Mouse (Mus musculus): ENCODE measurements around the gene Ppp4c. TPM values are rescaled to one million over a fixed set of nuclear protein-coding genes. Genes with fewer than 3 reads are reported as not detected.

The Ppp4c gene
- polyA plus RNA-seq, 1 experiment from 2014 or later, result 374 TPM

GRCm38 (mm10) chr7:126741452-126741851, 50.8 kb downstream of the Ppp4c start:
- no peak overlapping the region for H3K9ac ChIP-seq (replicated peaks; ENCODE audit: low read length)
- no peaks in the 10 kb centered on the region for H3K36me3 ChIP-seq (replicated peaks; ENCODE audit: control insufficient read depth, insufficient read depth, low read depth, low read length)
- H3K27me3 ChIP-seq (ENCODE audit: control insufficient read depth, insufficient read depth, low read length), result no peaks in the 10 kb centered on the region
- WGBS, result 89% methylated on average over 5 of the region's 5 CpGs
- DNase-seq (ENCODE audit: low spot score), result no peak
- peak; percentile 65; the same call in 1 of the 2 replicates for ATAC-seq (replicated peaks; ENCODE audit: insufficient number of reproducible peaks, low FRiP score, low TSS enrichment, low read depth)
- H3K4me2 ChIP-seq (ENCODE audit: low read depth, low read length), result no peak overlapping the region
- no peaks in the 10 kb centered on the region for H3K9me3 ChIP-seq (replicated peaks; ENCODE audit: control insufficient read depth, low read length)
- no peak overlapping the region for H3K4me3 ChIP-seq (ENCODE audit: low read depth, low read length)
- H3K4me1 ChIP-seq (ENCODE audit: control insufficient read depth, insufficient read depth, low read length), result no peaks in the 10 kb centered on the region
- no peak overlapping the region for H3K27ac ChIP-seq (replicated peaks; ENCODE audit: low read depth, low read length)

GRCm38 (mm10) chr7:126740977-126741376, 51.3 kb downstream of the Ppp4c start:
- no peaks in the 10 kb centered on the region for H3K36me3 ChIP-seq (replicated peaks; ENCODE audit: control insufficient read depth, insufficient read depth, low read depth, low read length)
- WGBS, result 74% methylated on average over 5 of the region's 5 CpGs
- no peaks in the 10 kb centered on the region for H3K4me1 ChIP-seq (ENCODE audit: control insufficient read depth, insufficient read depth, low read length)
- no peaks in the 10 kb centered on the region for H3K27me3 ChIP-seq (ENCODE audit: control insufficient read depth, insufficient read depth, low read length)
- ATAC-seq (replicated peaks; ENCODE audit: insufficient number of reproducible peaks, low FRiP score, low TSS enrichment, low read depth), result no peak
- no peak overlapping the region for H3K4me3 ChIP-seq (ENCODE audit: low read depth, low read length)
- H3K9me3 ChIP-seq (replicated peaks; ENCODE audit: control insufficient read depth, low read length), result no peaks in the 10 kb centered on the region
- no peak overlapping the region for H3K9ac ChIP-seq (replicated peaks; ENCODE audit: low read length)
- DNase-seq (ENCODE audit: low spot score), result no peak
- H3K4me2 ChIP-seq (ENCODE audit: low read depth, low read length), result no peak overlapping the region
- no peak overlapping the region for H3K27ac ChIP-seq (replicated peaks; ENCODE audit: low read depth, low read length)

GRCm38 (mm10) chr7:126740132-126740735, 52.1 kb downstream of the Ppp4c start:
- Histone ChIP-seq H3K4me3 (ENCODE audit: low read depth, low read length) (no peak overlapping the region), H3K4me1 (ENCODE audit: control insufficient read depth, insufficient read depth, low read length) (no peaks in the 10 kb centered on the region), H3K9ac (replicated peaks; ENCODE audit: low read length) (no peak overlapping the region), H3K9me3 (replicated peaks; ENCODE audit: control insufficient read depth, low read length) (no peaks in the 10 kb centered on the region), H3K27ac (replicated peaks; ENCODE audit: low read depth, low read length) (no peak overlapping the region), H3K4me2 (ENCODE audit: low read depth, low read length) (no peak overlapping the region), H3K27me3 (ENCODE audit: control insufficient read depth, insufficient read depth, low read length) (no peaks in the 10 kb centered on the region), H3K36me3 (replicated peaks; ENCODE audit: control insufficient read depth, insufficient read depth, low read depth, low read length) (no peaks in the 10 kb centered on the region)
- no peak for ATAC-seq (replicated peaks; ENCODE audit: insufficient number of reproducible peaks, low FRiP score, low TSS enrichment, low read depth)
- no peak for DNase-seq (ENCODE audit: low spot score)
- 78% methylated on average over 13 of the region's 13 CpGs for WGBS

- Histone ChIP-seq H3K4me3 (ENCODE audit: low read depth, low read length) (no peak overlapping the region), H3K36me3 (replicated peaks; ENCODE audit: control insufficient read depth, insufficient read depth, low read depth, low read length) (no peaks in the 10 kb centered on the region), H3K9ac (replicated peaks; ENCODE audit: low read length) (no peak overlapping the region), H3K4me1 (ENCODE audit: control insufficient read depth, insufficient read depth, low read length) (no peaks in the 10 kb centered on the region), H3K4me2 (ENCODE audit: low read depth, low read length) (no peak overlapping the region), H3K27ac (replicated peaks; ENCODE audit: low read depth, low read length) (no peak overlapping the region), H3K27me3 (ENCODE audit: control insufficient read depth, insufficient read depth, low read length) (no peaks in the 10 kb centered on the region), H3K9me3 (replicated peaks; ENCODE audit: control insufficient read depth, low read length) (no peaks in the 10 kb centered on the region)
- WGBS, result 83% methylated on average over 17 of the region's 17 CpGs
- ATAC-seq (replicated peaks; ENCODE audit: insufficient number of reproducible peaks, low FRiP score, low TSS enrichment, low read depth) (no peak), DNase-seq (ENCODE audit: low spot score) (no peak)
Observed at GRCm38 (mm10) chr7:126739551-126739950, 52.7 kb downstream of the Ppp4c start.

- ATAC-seq (replicated peaks; ENCODE audit: insufficient number of reproducible peaks, low FRiP score, low TSS enrichment, low read depth) (no peak), DNase-seq (ENCODE audit: low spot score) (no peak)
- H3K36me3 ChIP-seq (replicated peaks; ENCODE audit: control insufficient read depth, insufficient read depth, low read depth, low read length), result no peaks in the 10 kb centered on the region
- H3K27ac ChIP-seq (replicated peaks; ENCODE audit: low read depth, low read length), result no peak overlapping the region
- 72% methylated on average over 8 of the region's 8 CpGs for WGBS
- no peak overlapping the region for H3K9ac ChIP-seq (replicated peaks; ENCODE audit: low read length)
- no peak overlapping the region for H3K4me3 ChIP-seq (ENCODE audit: low read depth, low read length)
- H3K9me3 ChIP-seq (replicated peaks; ENCODE audit: control insufficient read depth, low read length), result no peaks in the 10 kb centered on the region
- no peaks in the 10 kb centered on the region for H3K4me1 ChIP-seq (ENCODE audit: control insufficient read depth, insufficient read depth, low read length)
- no peaks in the 10 kb centered on the region for H3K27me3 ChIP-seq (ENCODE audit: control insufficient read depth, insufficient read depth, low read length)
- no peak overlapping the region for H3K4me2 ChIP-seq (ENCODE audit: low read depth, low read length)
Observed at GRCm38 (mm10) chr7:126736122-126736521, 56.2 kb downstream of the Ppp4c start.

Other genes with a start within 250 kb of the Ppp4c start
- gene Eif3c, start 226.1 kb downstream of the Ppp4c start, polyA plus RNA-seq (2014; fragmentation: Nextera tagmentation; extraction: Ambion mirVana), result 177 and 184 TPM in 2 replicates
- gene Apobr, start 207.6 kb downstream of the Ppp4c start, polyA plus RNA-seq (2014; fragmentation: Nextera tagmentation; extraction: Ambion mirVana), result 0.52 and 0.72 TPM in 2 replicates
- gene Cln3, start 206.7 kb downstream of the Ppp4c start, polyA plus RNA-seq (2014; fragmentation: Nextera tagmentation; extraction: Ambion mirVana), result 24.4 and 26.8 TPM in 2 replicates
- not detected in 2 replicates for gene Il27, start 197.6 kb downstream of the Ppp4c start, polyA plus RNA-seq (2014; fragmentation: Nextera tagmentation; extraction: Ambion mirVana)
- 3.4 and 4.3 TPM in 2 replicates for gene Nupr1, start 161.6 kb downstream of the Ppp4c start, polyA plus RNA-seq (2014; fragmentation: Nextera tagmentation; extraction: Ambion mirVana)
- 51.2 and 53.7 TPM in 2 replicates for gene Sgf29, start 143.2 kb downstream of the Ppp4c start, polyA plus RNA-seq (2014; fragmentation: Nextera tagmentation; extraction: Ambion mirVana)
- 0.15 and 0.70 TPM in 2 replicates for gene Sult1a1, start 116.1 kb downstream of the Ppp4c start, polyA plus RNA-seq (2014; fragmentation: Nextera tagmentation; extraction: Ambion mirVana)
- gene Bola2, start 97.1 kb downstream of the Ppp4c start, polyA plus RNA-seq (2014; fragmentation: Nextera tagmentation; extraction: Ambion mirVana), result 143 and 147 TPM in 2 replicates
- gene Slx1b, start 96.7 kb downstream of the Ppp4c start, polyA plus RNA-seq (2014; fragmentation: Nextera tagmentation; extraction: Ambion mirVana), result 10.0 and 10.4 TPM in 2 replicates
- 37.5 and 42.5 TPM in 2 replicates for gene Coro1a, start 84.7 kb downstream of the Ppp4c start, polyA plus RNA-seq (2014; fragmentation: Nextera tagmentation; extraction: Ambion mirVana)
- 37.1 and 44.9 TPM in 2 replicates for gene Mapk3, start 32.9 kb downstream of the Ppp4c start, polyA plus RNA-seq (2014; fragmentation: Nextera tagmentation; extraction: Ambion mirVana)
- 0.60 and 1.3 TPM in 2 replicates for gene Gdpd3, start 26.2 kb downstream of the Ppp4c start, polyA plus RNA-seq (2014; fragmentation: Nextera tagmentation; extraction: Ambion mirVana)
- 89.1 and 109 TPM in 2 replicates for gene Ypel3, start 15.5 kb downstream of the Ppp4c start, polyA plus RNA-seq (2014; fragmentation: Nextera tagmentation; extraction: Ambion mirVana)
- gene Tbx6, start 11.0 kb downstream of the Ppp4c start, polyA plus RNA-seq (2014; fragmentation: Nextera tagmentation; extraction: Ambion mirVana), result 0.18 and 0.27 TPM in 2 replicates
- 2.4 and 2.5 TPM in 2 replicates for gene Fam57b, start 5.2 kb upstream of the Ppp4c start, polyA plus RNA-seq (2014; fragmentation: Nextera tagmentation; extraction: Ambion mirVana)
- gene 4930451I11Rik, start 39.1 kb upstream of the Ppp4c start, polyA plus RNA-seq (2014; fragmentation: Nextera tagmentation; extraction: Ambion mirVana), result not detected in 2 replicates
- gene Doc2a, start 54.9 kb upstream of the Ppp4c start, polyA plus RNA-seq (2014; fragmentation: Nextera tagmentation; extraction: Ambion mirVana), result 1.5 and 1.7 TPM in 2 replicates
- 18.8 and 23.4 TPM in 2 replicates for gene Hirip3, start 69.5 kb upstream of the Ppp4c start, polyA plus RNA-seq (2014; fragmentation: Nextera tagmentation; extraction: Ambion mirVana)
- 100 and 101 TPM in 2 replicates for gene Ino80e, start 69.9 kb upstream of the Ppp4c start, polyA plus RNA-seq (2014; fragmentation: Nextera tagmentation; extraction: Ambion mirVana)
- gene Taok2, start 92.2 kb upstream of the Ppp4c start, polyA plus RNA-seq (2014; fragmentation: Nextera tagmentation; extraction: Ambion mirVana), result 21.6 and 23.6 TPM in 2 replicates
- gene Tmem219, start 130.4 kb upstream of the Ppp4c start, polyA plus RNA-seq (2014; fragmentation: Nextera tagmentation; extraction: Ambion mirVana), result 15.8 and 18.4 TPM in 2 replicates
- gene Kctd13, start 136.4 kb upstream of the Ppp4c start, polyA plus RNA-seq (2014; fragmentation: Nextera tagmentation; extraction: Ambion mirVana), result 15.1 and 18.5 TPM in 2 replicates
- 0.60 TPM in 2 replicates for gene Asphd1, start 157.1 kb upstream of the Ppp4c start, polyA plus RNA-seq (2014; fragmentation: Nextera tagmentation; extraction: Ambion mirVana)
- 1.2 and 3.2 TPM in 2 replicates for gene Sez6l2, start 158.1 kb upstream of the Ppp4c start, polyA plus RNA-seq (2014; fragmentation: Nextera tagmentation; extraction: Ambion mirVana)
- gene Cdipt, start 183.4 kb upstream of the Ppp4c start, polyA plus RNA-seq (2014; fragmentation: Nextera tagmentation; extraction: Ambion mirVana), result 64.3 and 71.6 TPM in 2 replicates
- gene Cdiptos, start 183.6 kb upstream of the Ppp4c start, polyA plus RNA-seq (2014; fragmentation: Nextera tagmentation; extraction: Ambion mirVana), result 1.0 and 2.0 TPM in 2 replicates
- gene Mvp, start 222.1 kb upstream of the Ppp4c start, polyA plus RNA-seq (2014; fragmentation: Nextera tagmentation; extraction: Ambion mirVana), result 2.6 and 3.0 TPM in 2 replicates
- gene Pagr1b, start 224.0 kb upstream of the Ppp4c start, polyA plus RNA-seq (2014; fragmentation: Nextera tagmentation; extraction: Ambion mirVana), result 0.32 and 0.53 TPM in 2 replicates
- 53.4 and 75.3 TPM in 2 replicates for gene Pagr1a, start 224.9 kb upstream of the Ppp4c start, polyA plus RNA-seq (2014; fragmentation: Nextera tagmentation; extraction: Ambion mirVana)
- 52.7 and 56.0 TPM in 2 replicates for gene Gm42742, start 228.6 kb upstream of the Ppp4c start, polyA plus RNA-seq (2014; fragmentation: Nextera tagmentation; extraction: Ambion mirVana)
- 7.6 and 7.7 TPM in 2 replicates for gene Prrt2, start 228.7 kb upstream of the Ppp4c start, polyA plus RNA-seq (2014; fragmentation: Nextera tagmentation; extraction: Ambion mirVana)
- gene Maz, start 234.5 kb upstream of the Ppp4c start, polyA plus RNA-seq (2014; fragmentation: Nextera tagmentation; extraction: Ambion mirVana), result 63.1 and 66.4 TPM in 2 replicates
- 192 and 199 TPM in 2 replicates for gene Kif22, start 250.0 kb upstream of the Ppp4c start, polyA plus RNA-seq (2014; fragmentation: Nextera tagmentation; extraction: Ambion mirVana)

All from embryonic facial prominence, embryonic 11.5 days (tissue).